Mouse (Mus musculus) midbrain, embryonic 13.5 days (tissue): ENCODE measurements around the gene Dusp1. TPM values are rescaled to one million over a fixed set of nuclear protein-coding genes. Genes with fewer than 3 reads are reported as not detected.

Experiments
- ATAC-seq: fragments of 200-750 bp; cut with Nextera tagmentation; 2 replicates; pipeline ENCODE4 v1.8.0; 2017; ENCODE audit warnings: mild to moderate bottlenecking, moderate TSS enrichment, moderate library complexity
- H3K27ac ChIP-seq: fragments of 300-500 bp; sonication (generic); 2 replicates; pipeline ENCODE4 v1.5.1; 2015; ENCODE audit warnings: inconsistent platforms, mild to moderate bottlenecking, moderate library complexity
- H3K27me3 ChIP-seq: fragments of 300-500 bp; sonication (generic); 2 replicates; pipeline ENCODE4 v1.6.1; 2015; ENCODE audit warnings: mild to moderate bottlenecking, inconsistent platforms
- H3K36me3 ChIP-seq: fragments of 300-500 bp; sonication (generic); 2 replicates; pipeline ENCODE4 v1.6.1; 2015; ENCODE audit warnings: mild to moderate bottlenecking, inconsistent platforms
- H3K4me1 ChIP-seq: fragments of 300-500 bp; sonication (generic); replicated peaks from 2 replicates; pipeline ENCODE4 v1.6.1; 2015; ENCODE audit warnings: inconsistent platforms
- H3K4me2 ChIP-seq: fragments of 300-500 bp; sonication (generic); replicated peaks from 2 replicates; pipeline ENCODE4 v1.6.1; 2015; ENCODE audit warnings: moderate library complexity, mild to moderate bottlenecking, inconsistent platforms
- H3K4me3 ChIP-seq: fragments of 300-500 bp; sonication (generic); replicated peaks from 2 replicates; pipeline ENCODE4 v1.5.1; 2015; ENCODE audit warnings: mild to moderate bottlenecking, inconsistent platforms
- H3K9ac ChIP-seq: fragments of 300-500 bp; sonication (generic); replicated peaks from 2 replicates; pipeline ENCODE4 v1.6.1; 2015; ENCODE audit warnings: mild to moderate bottlenecking, inconsistent platforms
- H3K9me3 ChIP-seq: fragments of 300-500 bp; sonication (generic); 2 replicates; pipeline ENCODE4 v1.6.1; 2016; ENCODE audit warnings: mild to moderate bottlenecking, inconsistent platforms
- WGBS: fragments of 180-500 bp; shearing (Covaris S2); methylation state at CpG from one replicate; pipeline ENCODE4 v1.1.7; 2015; 5-methylcytosine and 5-hydroxymethylcytosine counted together
- polyA plus RNA-seq: library from polyadenylated mRNA; unstranded; fragments of >200 nt; fragmentation: Nextera tagmentation; extraction: Ambion mirVana; gene quantifications from 2 replicates; pipeline ENCODE4 v1.2.1, GENCODE M21; 2015

Dusp1 gene
- polyA plus RNA-seq, 1 experiment from 2014 or later: 43.8 TPM

- Histone ChIP-seq H3K4me2 (no peak overlapping the region), H3K9me3 (no peaks in the 10 kb centered on the region), H3K9ac (no peak overlapping the region), H3K4me3 (no peak overlapping the region), H3K4me1 (peaks cover 45% of the 10 kb centered on the region), H3K27me3 (no peaks in the 10 kb centered on the region), H3K27ac (no peak overlapping the region), H3K36me3 (no peaks in the 10 kb centered on the region)
- 95% methylated on average over 5 of the region's 5 CpGs for WGBS
- no peak for ATAC-seq
Observed at GRCm38 (mm10) chr17:26598845-26599244, 36.9 kb upstream of the Dusp1 start.

DNA sequence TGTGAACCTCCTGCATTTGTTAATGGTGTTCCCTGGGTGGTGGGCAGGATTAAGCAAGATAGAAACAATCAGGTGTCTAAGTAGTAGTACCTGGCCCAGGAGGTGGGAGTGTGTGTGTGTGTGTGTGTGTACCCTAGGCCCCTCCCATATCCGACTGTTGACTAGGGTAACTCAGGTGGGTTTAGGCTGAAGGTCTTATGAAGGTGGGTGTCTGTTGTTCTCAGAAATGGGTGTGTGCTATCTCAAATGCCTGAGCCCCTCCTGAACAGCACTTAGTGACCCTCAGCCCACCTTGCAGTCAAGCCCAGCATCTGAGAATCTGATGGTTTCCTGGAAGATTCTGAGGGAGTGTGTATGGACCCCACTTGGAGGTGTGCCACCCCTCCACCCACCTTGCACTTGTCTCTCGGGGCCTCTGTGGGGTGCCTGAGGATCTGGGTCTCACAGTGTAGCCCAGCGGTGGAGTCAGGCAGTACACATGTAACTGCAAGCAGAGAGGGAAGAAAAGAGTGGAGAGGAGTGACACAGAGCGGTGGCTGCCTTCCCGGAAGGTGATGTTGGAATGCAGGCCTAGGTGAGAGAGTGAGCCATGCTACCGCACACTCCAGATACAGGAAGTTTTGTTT is 35.0 kb upstream of the Dusp1 start:
- Histone ChIP-seq H3K9me3 (no peaks in the 10 kb centered on the region), H3K4me2 (no peak overlapping the region), H3K36me3 (peaks cover 10% of the 10 kb centered on the region), H3K4me1 (peaks cover 27% of the 10 kb centered on the region), H3K27ac (peak overlapping the region; percentile 55; the same call in 1 of the 2 replicates), H3K9ac (no peak overlapping the region), H3K27me3 (no peaks in the 10 kb centered on the region), H3K4me3 (no peak overlapping the region)
- ATAC-seq: no peak
- 82% methylated on average over 6 of the region's 6 CpGs for WGBS

DNA sequence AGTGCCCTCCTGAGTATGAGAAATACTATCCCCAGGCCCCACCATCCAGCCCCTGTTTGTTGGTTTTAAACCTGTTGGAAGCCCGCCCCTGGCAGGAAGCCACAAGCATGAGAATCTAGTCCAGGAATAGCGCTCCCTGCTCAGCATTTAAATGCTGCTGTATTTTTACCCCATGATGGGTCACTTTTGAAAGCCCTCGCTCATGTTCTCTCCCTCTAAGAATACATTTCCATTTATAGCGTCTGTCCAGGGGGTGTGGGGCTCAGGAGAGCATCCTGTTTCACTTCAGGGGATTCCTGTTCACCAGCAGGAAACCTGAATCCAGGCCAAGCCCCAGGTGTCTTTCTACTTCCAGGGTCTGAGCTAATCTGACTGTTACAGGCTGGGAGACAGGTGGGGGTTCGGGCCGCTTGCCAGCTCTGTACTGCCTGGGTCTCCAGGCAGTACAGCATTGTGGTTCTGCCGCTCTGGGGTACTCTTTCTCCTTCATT is 34.3 kb upstream of the Dusp1 start:
- Histone ChIP-seq H3K27me3 (no peaks in the 10 kb centered on the region), H3K4me3 (no peak overlapping the region), H3K36me3 (peaks cover 10% of the 10 kb centered on the region), H3K9me3 (no peaks in the 10 kb centered on the region), H3K4me2 (no peak overlapping the region), H3K9ac (no peak overlapping the region; the same call in 1 of the 2 replicates), H3K27ac (peak overlapping the region; percentile 55), H3K4me1 (peaks cover 22% of the 10 kb centered on the region)
- WGBS: 62% methylated on average over 7 of the region's 7 CpGs
- ATAC-seq: no peak

- Histone ChIP-seq H3K9ac (no peak overlapping the region), H3K4me2 (no peak overlapping the region), H3K27me3 (no peaks in the 10 kb centered on the region), H3K4me1 (peaks cover 22% of the 10 kb centered on the region), H3K9me3 (no peaks in the 10 kb centered on the region), H3K27ac (peak overlapping the region; percentile 55), H3K4me3 (no peak overlapping the region), H3K36me3 (peaks cover 15% of the 10 kb centered on the region)
- 71% methylated on average over 7 of the region's 7 CpGs for WGBS
- no peak for ATAC-seq
Observed at GRCm38 (mm10) chr17:26595448-26596167, 33.7 kb upstream of the Dusp1 start.

DNA sequence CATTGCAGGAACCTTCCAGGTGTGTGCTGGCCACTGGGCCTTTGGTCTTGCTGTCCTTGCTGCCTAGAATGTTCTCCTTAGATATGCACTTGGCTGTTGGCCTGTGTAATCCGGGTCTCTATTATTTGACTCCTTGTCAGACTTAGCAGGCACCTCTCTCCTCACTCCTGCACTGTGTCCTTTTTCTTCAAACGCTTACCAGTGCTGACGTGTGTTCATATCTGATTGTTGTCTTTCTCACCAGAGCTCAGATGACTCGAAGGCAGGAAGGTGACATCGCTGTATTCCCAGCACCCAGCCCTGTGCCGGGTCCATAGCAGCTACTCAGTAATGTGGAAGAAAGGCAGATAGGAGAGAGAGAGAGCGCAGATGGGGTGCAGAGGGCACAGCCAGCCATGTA is 33.0 kb upstream of the Dusp1 start:
- no peak for ATAC-seq
- H3K4me2 ChIP-seq: no peak overlapping the region
- H3K9ac ChIP-seq: no peak overlapping the region
- H3K27ac ChIP-seq: no peak overlapping the region
- 92% methylated on average over 7 of the region's 7 CpGs for WGBS
- no peaks in the 10 kb centered on the region for H3K9me3 ChIP-seq
- H3K4me1 ChIP-seq: peaks cover 22% of the 10 kb centered on the region
- no peaks in the 10 kb centered on the region for H3K27me3 ChIP-seq
- H3K36me3 ChIP-seq: peaks cover 15% of the 10 kb centered on the region
- no peak overlapping the region for H3K4me3 ChIP-seq

GRCm38 (mm10) chr17:26594171-26594570 is 32.2 kb upstream of the Dusp1 start:
- Histone ChIP-seq H3K4me2 (no peak overlapping the region), H3K9ac (no peak overlapping the region), H3K4me3 (no peak overlapping the region), H3K27ac (no peak overlapping the region), H3K27me3 (no peaks in the 10 kb centered on the region), H3K36me3 (peaks cover 15% of the 10 kb centered on the region), H3K9me3 (no peaks in the 10 kb centered on the region), H3K4me1 (peaks cover 16% of the 10 kb centered on the region)
- 95% methylated on average over 7 of the region's 7 CpGs for WGBS
- ATAC-seq: no peak

GRCm38 (mm10) chr17:26593199-26593598 is 31.3 kb upstream of the Dusp1 start:
- Histone ChIP-seq H3K4me1 (peaks cover 15% of the 10 kb centered on the region), H3K27me3 (no peaks in the 10 kb centered on the region), H3K36me3 (peaks cover 15% of the 10 kb centered on the region), H3K27ac (no peak overlapping the region), H3K4me3 (no peak overlapping the region), H3K4me2 (no peak overlapping the region), H3K9me3 (no peaks in the 10 kb centered on the region), H3K9ac (no peak overlapping the region)
- ATAC-seq: no peak
- 93% methylated on average over 5 of the region's 5 CpGs for WGBS

- Histone ChIP-seq H3K4me2 (no peak overlapping the region), H3K4me1 (peaks cover 15% of the 10 kb centered on the region), H3K9me3 (no peaks in the 10 kb centered on the region), H3K9ac (no peak overlapping the region), H3K4me3 (no peak overlapping the region), H3K27me3 (no peaks in the 10 kb centered on the region), H3K27ac (no peak overlapping the region), H3K36me3 (peaks cover 21% of the 10 kb centered on the region)
- ATAC-seq: no peak
- 95% methylated on average over 4 of the region's 4 CpGs for WGBS
Observed at GRCm38 (mm10) chr17:26592510-26592909, 30.6 kb upstream of the Dusp1 start.

GRCm38 (mm10) chr17:26587961-26588487 is 26.1 kb upstream of the Dusp1 start:
- no peak overlapping the region for H3K4me2 ChIP-seq
- no peak overlapping the region for H3K4me3 ChIP-seq
- H3K4me1 ChIP-seq: peaks cover 16% of the 10 kb centered on the region
- no peaks in the 10 kb centered on the region for H3K27me3 ChIP-seq
- no peak overlapping the region for H3K27ac ChIP-seq
- peaks cover 16% of the 10 kb centered on the region for H3K36me3 ChIP-seq
- 93% methylated on average over 12 of the region's 12 CpGs for WGBS
- H3K9me3 ChIP-seq: no peaks in the 10 kb centered on the region
- ATAC-seq: no peak
- no peak overlapping the region for H3K9ac ChIP-seq

DNA sequence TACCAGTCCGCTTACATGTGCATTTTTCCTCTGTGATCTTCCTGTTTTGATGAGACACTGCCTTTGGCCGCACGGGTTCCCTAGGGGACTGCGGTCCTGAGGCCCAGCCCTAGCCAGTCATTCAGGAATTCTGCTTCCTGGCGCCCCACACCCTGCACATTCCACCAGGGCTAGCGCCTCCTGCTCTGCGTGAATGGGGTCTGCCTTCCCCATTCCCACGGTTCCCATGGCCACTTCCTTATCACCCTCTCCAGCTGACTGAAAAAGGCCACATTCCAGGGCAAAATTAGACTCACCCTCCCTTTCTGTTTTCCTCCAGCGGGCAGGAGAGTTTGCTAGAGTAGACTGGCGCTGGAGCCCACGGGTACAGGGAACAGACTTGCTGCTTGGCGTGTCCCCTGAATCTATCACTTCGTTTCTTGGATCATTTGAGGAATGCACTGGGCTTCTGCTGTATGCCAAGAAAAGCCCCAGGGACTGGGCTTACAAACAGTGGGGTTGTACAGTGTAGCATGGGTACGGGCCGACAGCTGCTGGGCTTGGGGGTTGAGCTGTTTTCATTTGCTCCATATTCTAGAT is 22.7 kb upstream of the Dusp1 start:
- WGBS: 64% methylated on average over 15 of the region's 15 CpGs
- ATAC-seq: peak; percentile 60; the same call in 1 of the 2 replicates
- Histone ChIP-seq H3K4me1 (peaks cover 16% of the 10 kb centered on the region), H3K4me3 (no peak overlapping the region), H3K9ac (no peak overlapping the region), H3K27me3 (no peaks in the 10 kb centered on the region), H3K36me3 (peaks cover 16% of the 10 kb centered on the region), H3K9me3 (no peaks in the 10 kb centered on the region), H3K27ac (peak overlapping the region; percentile 68), H3K4me2 (no peak overlapping the region)

GRCm38 (mm10) chr17:26584063-26584462 is 22.1 kb upstream of the Dusp1 start:
- no peak for ATAC-seq
- WGBS: 89% methylated on average over 4 of the region's 4 CpGs
- no peak overlapping the region for H3K9ac ChIP-seq
- H3K27me3 ChIP-seq: no peaks in the 10 kb centered on the region
- peaks cover 16% of the 10 kb centered on the region for H3K4me1 ChIP-seq
- H3K36me3 ChIP-seq: peaks cover 16% of the 10 kb centered on the region
- H3K4me3 ChIP-seq: no peak overlapping the region
- H3K9me3 ChIP-seq: no peaks in the 10 kb centered on the region
- H3K27ac ChIP-seq: peak overlapping the region; percentile 68; the same call in 1 of the 2 replicates
- no peak overlapping the region for H3K4me2 ChIP-seq

DNA sequence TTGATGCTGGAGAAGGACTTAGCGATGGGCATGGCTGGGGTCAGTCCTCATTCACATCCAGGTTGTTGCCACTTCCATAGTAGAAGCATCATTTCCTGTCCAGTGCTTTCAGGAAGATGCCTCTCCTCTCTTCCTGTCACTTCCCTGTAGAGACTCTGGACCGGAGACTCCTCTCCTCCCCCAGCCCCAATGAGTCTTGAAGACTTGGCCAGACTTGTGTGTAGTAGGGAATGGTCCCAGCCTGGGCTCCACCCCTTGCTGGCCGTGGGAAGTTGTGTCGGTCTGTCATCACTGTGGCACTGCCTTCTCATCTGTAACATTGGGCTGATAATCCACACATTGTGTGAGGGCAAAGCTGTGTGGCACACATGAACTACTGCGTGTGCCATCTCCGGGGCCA is 21.7 kb upstream of the Dusp1 start:
- Histone ChIP-seq H3K4me1 (peaks cover 16% of the 10 kb centered on the region), H3K4me2 (no peak overlapping the region), H3K36me3 (peaks cover 16% of the 10 kb centered on the region), H3K27ac (peak overlapping the region; percentile 68; the same call in 1 of the 2 replicates), H3K9ac (no peak overlapping the region), H3K4me3 (no peak overlapping the region), H3K9me3 (no peaks in the 10 kb centered on the region), H3K27me3 (no peaks in the 10 kb centered on the region)
- 93% methylated on average over 6 of the region's 6 CpGs for WGBS
- no peak for ATAC-seq
